Mouse (Mus musculus) G1E (cell line): ENCODE data around the gene Hist1h2ao.
"Not testable (repeated sequence)": the region's sequence is repeated elsewhere in the genome, so short reads cannot be mapped to it uniquely, and the experiment has no call there.

Experiments used
- CTCF ChIP-seq: IDR thresholded peaks from 2 replicates; pipeline ENCODE4 v1.5.1; 2012; ENCODE audit warnings: low read depth, low read length, inconsistent platforms, mixed read lengths
- GATA1 ChIP-seq: IDR thresholded peaks from 2 replicates; pipeline ENCODE4 v1.6.1; 2012; ENCODE audit warnings: borderline replicate concordance, low read length, inconsistent platforms, mixed read lengths

- not testable (repeated sequence) for TF ChIP-seq GATA1, CTCF
Observed at GRCm38 (mm10) chr13:21820082-21820890, 10.0 kb downstream of the Hist1h2ao start.
